Mouse (Mus musculus): ENCODE data around the gene Gm21317.
"Not testable (repeated sequence)": the region's sequence is repeated elsewhere in the genome, so short reads cannot be mapped to it uniquely, and the experiment has no call there.

The Gm21317 gene

DNA sequence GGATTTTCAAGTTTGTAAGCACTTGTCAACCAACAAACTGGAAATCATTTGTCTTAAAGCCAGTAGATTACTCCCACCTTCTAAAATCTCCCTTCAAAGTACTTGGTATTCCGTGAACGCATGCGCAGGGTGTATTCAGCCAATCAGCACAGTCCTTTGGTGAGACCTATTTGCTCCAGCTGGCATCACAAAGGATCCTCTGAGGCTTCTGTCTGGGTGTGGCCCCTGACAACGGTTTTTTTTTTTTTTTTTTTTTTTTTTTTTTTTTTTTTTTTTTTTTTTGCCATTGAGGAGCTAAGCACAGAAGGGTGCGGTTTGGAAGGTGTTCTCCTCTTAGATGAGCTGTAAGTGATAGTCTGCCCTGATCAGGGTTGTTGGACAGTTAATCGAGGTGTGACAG is at the start of gene Gm21317:
TSS of gene Gm21317 (plus strand) at position 301 of the 400 bp plus-strand sequence.
- DNase-seq (ENCODE audit: low spot score in 2 of 2) = not testable (repeated sequence)

Measured in right cerebral cortex, postnatal 10 days (tissue).